Mouse (Mus musculus): ENCODE measurements around the gene Map3k19.

- TF ChIP-seq EP300 (IDR thresholded peaks at IDR 0.05; ENCODE audit: insufficient read depth, low read depth, low read length) (no peak), POLR2A (IDR thresholded peaks at IDR 0.05; ENCODE audit: insufficient read depth, low read depth, low read length) (no peak)
These were observed 4.3 kb upstream of the Map3k19 start for GRCm38 (mm10) chr1:127858945-127859648.

Data from heart, adult 2 months (tissue).